Mouse (Mus musculus) cerebellum, postnatal 25 days (tissue): ENCODE measurements around the gene Tnfrsf9.

ENCODE experiments used
- DNase-seq, 2 experiments: peaks; one replicate each; pipeline ENCODE4 v3.0.0; 2021; ENCODE audit warnings: mixed read lengths in 2 of 2

Gene Tnfrsf9

DNA sequence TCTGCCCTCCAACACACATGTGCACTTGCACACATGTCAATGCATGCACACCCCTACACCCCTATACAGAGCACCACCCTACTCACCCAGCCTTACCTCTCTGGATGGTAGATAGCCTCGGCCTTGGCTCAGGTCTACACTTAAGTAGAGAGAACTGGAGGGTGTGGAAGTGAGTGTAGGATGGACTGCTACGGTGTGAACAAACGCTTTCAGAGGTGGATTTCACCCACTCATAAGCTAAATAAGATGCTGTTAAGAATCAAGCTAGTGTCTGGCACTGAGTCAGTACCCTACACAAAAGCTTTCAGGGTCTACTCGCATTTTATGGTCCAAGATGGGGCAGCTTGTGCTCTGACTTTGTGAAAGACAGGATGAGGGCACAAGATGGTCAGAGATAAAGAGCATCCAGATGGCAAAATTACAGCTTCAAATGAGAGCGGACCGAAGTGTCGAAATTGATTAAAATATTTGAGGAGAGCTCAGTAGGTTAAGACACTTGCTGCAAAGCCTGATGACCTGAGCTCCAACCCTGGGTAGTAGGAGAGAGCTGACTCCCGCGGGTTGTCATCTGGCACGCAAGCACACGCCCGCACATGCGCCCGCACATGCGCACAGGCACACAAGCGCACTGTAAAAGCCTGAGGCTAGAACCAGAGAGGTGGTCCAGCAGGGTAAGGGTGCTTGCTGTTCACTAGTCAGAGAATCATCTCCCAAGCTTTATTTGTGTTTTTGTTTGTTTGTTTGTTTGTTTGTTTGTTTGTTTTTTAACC is 23.1 kb downstream of the Tnfrsf9 start:
- DNase-seq: peak; percentile 63 to 79

DNA sequence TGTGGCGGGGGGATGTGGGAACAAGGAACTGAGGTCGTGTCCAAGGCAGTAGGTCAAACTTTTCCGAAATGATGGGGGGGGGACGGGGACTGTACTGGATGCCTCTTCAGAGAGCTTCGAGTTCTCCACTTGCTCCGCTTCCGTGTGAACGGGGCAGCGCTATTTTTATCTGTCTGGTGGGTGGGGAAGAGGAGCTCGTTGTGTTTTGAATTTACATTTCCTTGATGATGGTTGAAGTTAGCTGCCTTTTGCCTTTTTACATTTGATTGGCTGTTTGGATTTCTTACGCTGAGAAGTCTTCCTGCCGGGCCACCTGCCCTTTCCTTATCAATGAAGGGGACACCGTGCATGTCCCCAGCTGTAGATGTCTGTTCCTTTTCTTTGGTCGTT is 23.7 kb downstream of the Tnfrsf9 start:
- no peak for DNase-seq

DNA sequence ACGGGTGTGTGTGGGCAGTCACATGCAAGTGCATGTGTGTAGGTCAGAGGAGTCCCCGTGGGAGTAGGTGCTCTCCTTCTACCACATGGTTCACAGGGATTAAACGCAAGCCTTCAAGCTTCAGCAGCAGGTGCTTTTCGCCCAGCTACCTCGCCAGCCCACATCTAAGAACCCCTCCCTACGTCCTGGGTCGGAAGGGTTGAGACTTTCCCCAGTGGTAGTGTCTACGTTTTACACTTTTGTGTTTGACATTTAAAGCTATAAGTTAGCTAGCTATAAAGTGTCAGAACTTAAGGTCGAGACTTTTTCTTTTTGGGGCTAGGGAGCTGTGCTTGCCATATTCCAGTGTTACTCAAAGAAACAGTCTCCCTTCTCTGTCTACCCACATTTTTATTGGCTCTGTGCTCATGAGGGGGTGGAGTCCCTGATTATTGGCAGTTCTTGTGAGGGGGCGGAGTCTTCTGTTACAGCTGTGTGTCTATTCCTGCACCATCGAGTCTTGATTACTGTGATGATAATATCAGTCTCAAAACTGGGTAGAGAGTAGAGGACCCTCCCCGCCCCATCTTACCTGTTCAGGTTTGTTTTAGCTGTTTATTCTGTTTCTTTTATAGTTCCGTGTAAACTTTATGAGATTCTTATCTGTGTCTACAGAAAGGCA is 25.8 kb downstream of the Tnfrsf9 start:
- no peak for DNase-seq

DNA sequence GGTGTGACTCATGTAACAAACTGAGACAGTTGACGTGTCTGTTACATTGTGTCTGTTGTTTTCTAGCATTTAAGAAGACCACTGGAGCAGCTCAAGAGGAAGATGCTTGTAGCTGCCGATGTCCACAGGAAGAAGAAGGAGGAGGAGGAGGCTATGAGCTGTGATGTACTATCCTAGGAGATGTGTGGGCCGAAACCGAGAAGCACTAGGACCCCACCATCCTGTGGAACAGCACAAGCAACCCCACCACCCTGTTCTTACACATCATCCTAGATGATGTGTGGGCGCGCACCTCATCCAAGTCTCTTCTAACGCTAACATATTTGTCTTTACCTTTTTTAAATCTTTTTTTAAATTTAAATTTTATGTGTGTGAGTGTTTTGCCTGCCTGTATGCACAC is 30.3 kb downstream of the Tnfrsf9 start:
- DNase-seq: no peak

DNA sequence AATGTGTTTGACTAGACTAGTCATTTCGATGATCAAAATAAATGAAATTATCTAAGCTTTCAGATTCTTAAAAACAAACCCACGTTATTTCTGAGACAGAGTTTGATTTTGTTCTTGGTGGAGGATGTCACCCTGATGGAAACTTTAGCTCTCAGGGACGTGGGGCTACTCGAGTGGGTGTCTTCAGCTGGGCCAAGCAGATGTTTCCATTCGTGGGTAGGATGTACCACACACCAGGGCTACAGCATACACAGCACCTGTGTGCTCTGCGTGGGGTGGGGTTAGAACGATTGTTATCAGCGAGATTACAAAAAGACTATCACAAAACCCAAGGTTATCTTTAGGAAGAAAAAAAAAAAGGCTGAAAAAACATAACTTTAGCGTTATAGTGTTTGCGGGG is 36.6 kb downstream of the Tnfrsf9 start:
- no peak for DNase-seq

DNA sequence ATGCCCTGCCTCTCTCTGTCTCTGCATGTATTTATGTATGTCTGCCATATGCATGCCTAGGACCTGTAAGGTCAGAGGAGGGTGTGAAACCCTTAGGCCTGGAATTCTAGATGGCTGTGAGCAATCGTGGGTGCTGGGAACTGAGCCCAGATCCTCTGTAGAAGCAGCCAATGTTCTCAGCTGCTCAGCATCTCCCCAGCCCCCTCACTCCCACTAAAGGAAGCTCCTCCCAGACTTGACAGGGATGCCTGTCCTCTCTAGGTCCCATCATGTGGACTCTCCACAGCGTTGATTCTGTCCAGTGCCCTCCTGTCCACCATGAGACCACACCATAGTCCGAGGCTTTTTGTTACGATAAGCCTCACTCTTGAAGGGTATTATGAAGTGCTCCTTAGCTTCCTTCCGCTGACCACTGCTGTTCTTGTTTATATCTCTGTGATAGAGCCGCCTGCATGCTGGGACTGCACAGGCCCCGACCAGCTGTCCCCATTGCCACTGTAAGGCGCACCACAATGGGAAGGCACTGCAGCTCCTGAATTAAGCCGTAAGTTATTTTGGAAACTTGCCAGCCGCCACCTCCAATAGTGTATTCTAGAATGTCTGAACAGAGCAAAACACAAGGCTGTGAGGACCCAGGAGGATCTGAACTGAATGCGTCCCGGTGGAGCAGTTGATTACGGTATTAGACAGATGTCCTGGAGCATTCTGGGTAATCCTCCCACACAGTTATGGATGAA is 42.2 kb downstream of the Tnfrsf9 start:
- DNase-seq: peak in 1 of 2 experiments; percentile 16

DNA sequence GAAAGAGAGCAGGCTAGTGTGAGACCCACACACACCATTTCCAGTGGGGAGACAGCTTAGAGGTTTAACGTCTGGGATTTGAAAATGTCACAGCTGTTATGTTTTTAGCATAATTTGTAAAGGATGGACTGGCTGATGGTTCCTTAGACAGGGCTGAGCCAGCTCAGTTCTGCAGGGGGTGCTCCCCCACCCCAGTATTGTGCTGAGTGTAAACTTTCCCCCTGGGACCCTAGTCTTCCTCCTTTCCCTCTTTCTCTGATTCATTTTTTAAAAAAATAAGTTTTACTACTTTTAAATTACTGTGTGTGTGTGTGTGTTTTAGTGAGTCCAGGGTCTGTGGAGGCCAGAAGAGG is 42.7 kb downstream of the Tnfrsf9 start:
- DNase-seq: no peak

DNA sequence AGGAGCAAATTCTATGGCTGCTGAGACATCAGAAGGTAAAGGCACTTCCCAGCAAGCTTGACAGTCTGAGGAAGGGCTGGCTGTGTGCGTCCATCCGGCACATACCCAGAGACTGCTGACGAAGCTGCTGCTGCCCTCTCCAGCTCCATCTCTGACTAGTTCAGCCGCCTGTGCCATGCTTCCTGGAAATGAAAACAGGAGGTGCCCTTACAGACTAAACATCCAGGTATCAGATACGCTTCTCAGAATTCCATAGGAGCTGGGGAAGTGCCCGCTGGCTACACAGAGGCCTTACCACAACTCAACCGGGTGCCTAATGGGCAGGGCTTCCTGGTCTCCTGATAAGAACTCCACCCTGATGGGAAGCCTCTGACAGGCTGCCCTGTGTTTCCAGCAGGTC is 44.2 kb downstream of the Tnfrsf9 start:
- DNase-seq: no peak

DNA sequence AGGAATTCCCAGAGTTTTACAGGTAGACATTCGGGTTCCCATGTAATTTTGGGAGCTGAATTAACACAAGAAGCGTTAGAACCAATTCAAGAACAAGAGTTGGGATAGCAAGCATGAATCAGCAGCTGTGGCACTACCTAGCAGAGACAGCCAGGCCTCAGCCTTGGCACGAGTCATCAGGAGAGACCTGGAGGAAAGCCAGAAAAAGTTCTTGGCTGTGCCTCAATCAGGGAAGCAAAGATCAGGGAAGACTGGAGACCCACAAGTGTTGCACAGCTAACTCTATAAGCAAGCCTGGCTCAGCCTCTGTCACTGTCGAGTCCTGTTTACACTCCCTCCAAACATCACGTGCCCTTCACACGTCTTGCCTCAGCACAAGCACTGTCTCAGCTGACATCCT is 47.9 kb downstream of the Tnfrsf9 start:
- no peak for DNase-seq

DNA sequence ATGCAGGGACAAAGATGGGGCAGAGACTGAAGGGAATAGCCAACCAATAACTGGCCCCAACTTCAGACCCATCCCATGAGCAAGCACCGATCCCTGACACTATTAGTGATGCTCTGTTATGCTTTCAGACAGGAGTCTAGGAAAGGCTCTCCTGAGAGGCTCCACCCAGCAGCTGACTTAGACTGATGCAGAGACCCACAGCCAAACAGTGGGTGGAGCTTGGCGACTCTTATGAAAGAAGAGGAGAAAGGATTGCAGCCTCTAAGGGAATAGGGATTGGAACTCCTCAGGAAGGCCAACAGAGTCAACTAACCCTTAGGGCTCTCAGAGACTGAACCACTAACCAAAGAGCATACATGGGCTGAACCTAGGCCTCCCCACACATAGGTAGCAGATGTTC is 49.3 kb downstream of the Tnfrsf9 start:
- no peak for DNase-seq

DNA sequence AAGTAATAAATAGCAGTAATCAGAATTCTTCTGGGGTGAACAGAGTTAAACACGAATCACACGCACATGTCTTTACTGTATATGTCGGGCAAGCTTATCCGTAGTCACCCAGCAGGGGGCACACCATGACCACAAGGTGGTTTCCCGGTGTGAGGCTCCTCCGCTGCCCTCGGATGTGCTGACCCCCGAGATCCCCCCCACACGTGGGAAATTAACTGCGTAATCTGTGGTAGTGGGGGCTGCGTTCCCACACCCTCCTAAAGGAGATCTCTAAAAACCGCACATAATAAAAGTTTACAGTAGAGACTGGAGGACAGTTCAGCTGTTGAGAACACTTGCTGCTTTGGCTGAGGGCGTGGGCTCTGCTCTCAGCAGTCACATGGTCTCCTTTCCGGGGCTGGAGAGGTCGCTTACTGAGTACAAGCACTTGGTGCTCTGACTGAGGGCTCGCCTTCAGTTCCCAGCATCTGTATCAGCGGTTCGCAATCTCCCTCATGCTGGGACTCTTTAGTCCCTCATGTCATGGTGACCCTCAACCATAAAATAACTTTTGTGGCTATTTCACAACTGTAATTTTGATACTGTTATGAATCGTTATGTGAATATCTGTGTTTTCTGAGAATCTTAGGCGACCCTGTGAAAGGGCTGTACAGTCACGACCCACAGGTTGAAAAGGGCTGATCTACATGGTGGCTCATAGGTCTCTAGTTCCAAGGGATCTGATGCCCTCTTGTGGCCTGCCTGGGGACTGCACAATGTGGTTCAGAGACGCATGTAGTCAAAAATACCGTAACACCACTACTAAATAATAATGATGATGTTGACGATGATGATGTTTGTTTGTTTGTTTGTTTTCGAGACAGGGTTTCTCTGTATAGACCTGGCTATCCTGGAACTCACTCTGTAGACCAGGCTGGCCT is 50.5 kb downstream of the Tnfrsf9 start:
- peak; percentile 81 to 91 for DNase-seq

DNA sequence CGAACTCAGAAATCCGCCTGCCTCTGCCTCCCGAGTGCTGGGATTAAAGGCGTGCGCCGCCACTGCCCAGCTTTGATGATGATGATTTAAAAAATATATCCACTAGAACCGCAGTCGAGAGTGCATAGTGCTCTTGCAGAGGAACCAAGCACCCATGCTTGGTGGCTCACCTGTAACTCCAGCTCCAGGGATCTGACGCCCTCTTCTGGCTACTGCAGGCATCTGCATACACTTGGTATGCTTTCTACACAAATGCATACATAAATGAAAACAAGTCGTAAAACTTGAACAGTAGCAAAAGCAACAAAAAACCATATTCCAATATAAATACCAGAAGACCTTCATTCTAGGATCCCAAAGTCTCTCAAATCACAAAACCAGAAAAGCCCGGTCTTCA is 51.2 kb downstream of the Tnfrsf9 start:
- no peak for DNase-seq

DNA sequence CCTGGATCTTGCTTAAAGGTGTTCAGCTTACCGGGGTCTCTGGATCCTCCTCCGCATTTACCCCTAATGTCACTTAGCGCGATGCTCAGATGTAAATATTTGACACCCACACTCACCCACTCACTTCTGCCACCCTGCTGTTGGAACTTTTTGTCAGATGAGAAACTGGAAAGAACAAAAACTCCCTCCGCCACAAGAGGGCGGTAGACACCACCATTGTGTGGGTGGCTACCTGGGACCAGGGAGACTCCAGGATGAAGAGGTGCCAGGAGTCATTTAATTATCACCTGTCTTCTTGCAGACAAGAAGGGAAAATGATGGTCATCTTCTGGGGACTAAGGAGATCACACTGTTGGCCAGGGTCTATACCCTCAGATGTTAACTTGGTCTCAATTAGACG is 52.2 kb downstream of the Tnfrsf9 start:
- DNase-seq: peak; percentile 51 to 79

DNA sequence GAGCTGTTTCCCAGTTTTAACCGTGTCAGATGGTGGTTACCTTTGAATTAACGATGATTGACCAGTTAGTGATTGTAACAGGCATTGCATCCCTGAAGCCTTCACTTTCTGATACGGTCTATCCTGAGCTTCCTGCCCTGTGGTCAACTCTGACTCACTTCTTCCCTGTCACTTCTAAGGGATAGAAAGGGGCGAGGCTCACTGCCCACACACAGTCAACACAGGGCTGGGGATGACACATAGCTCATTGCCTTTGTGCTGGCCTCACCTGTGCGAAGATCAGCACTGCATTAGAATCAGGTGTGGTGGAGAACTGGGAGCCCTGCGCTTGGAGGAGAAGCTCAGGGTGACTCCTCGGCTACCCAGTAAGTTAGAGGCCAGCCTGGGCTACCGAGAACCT is 54.6 kb downstream of the Tnfrsf9 start:
- no peak for DNase-seq

DNA sequence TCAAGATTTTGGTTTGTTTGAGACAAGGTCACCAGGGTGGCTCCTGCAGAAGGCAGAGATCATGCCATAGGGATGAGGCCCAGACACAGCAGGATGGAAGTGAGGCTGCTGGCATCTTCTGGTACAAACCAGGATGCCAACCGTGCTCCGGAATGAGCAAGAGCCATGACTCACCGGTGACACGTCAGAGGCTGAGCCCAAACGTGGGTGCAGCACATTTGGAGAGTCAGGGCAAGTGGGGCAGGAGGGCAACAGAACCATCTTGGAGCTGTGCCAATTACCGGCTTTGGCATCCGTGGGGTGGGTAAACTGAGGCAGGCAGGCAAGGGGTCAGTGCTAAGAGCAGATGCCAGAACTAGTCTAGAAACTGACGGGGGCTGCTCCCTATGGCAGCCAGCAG is 58.9 kb downstream of the Tnfrsf9 start:
- peak in 1 of 2 experiments; percentile 9 for DNase-seq

DNA sequence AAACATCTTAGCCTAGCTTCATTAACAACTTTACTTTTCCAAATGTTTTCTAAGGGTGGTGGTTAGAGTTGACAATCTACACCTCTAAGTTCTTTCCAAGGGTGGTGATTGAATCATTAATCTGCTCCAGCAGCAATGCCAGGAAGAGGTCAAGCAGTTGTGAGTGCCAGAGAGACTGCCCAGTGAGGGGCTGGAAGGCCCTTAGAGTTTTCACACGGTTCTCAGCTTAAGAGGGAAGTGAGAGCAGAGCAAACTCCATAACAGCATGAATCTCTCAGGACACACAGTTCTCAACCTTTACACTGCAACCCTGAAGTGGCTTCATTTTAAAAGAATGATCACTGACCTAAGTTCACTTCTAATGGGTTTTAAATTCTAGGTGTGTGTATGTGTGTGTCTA is 60.8 kb downstream of the Tnfrsf9 start:
- DNase-seq: no peak

DNA sequence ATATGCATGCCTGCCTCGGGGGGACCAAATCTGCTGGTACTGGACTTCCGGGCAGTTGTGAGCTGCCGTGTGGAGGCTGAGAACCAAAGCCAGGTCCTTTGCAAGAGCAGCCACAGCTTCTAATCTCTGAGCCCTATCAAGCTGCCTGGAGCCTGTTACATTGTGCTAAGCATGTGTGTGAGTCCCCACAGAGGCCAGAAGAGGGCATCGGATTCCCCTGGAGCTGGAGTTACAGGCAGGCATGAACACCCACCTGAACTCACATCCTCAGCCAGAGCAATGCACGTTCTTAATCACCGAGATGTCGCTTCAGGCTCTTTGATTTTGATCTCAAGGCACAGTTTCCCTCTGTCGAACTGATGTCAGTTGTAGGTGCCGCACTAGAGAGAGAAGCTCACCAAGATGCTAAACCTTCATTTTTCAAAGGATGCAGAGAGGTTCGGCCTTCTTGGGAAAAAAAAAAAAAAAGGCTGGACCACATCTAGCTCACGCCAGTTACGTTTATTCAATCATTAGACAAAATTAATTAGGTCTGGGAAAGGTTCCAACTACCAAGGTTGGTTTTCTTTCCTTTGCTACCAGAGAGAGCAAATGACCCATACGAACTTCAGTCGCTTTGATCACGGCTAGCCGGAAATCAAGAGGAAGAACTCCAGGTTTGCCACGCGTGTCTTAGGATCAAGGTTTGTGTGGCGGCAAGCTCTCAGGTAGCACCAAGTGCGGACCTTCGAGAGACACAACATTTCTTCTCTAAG is 64.0 kb downstream of the Tnfrsf9 start:
- no peak for DNase-seq

DNA sequence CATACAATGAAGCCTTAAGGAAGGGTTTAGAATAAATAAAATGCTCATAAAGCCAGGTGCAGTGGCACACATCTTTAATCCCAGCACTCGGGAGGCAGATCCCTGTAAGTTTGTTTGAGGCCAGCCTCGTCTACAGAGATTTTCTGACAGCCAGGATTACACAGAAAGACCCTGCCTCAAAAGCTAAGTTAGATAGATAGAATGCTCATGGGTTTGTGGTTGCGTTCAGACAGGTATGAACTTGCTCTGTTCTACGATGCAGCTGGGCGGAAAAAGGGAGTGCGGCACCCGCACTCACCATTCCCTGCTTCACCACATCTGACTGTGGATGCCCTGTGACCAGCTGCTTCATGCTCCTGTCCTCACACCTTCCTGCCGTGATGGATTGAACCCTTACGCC is 65.1 kb downstream of the Tnfrsf9 start:
- DNase-seq: no peak

DNA sequence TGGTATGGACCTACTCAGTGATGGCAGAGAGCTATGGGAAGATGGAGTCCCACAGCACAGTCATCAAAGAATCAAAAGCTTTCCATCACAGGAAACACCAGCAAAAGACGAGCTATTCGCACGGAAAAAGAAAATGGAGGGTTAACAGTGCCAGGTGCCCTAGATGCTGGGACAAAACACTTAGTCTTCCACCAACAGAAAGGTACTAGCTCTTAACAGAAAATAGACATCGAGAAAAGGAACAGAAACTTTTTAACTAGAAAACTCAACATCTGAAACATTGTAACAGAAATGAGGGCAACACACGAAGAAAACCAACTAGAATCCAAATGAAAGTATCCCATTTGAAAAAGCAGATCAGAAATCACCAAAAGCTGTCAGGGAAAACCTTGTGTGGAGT is 65.8 kb downstream of the Tnfrsf9 start:
- no peak for DNase-seq

DNA sequence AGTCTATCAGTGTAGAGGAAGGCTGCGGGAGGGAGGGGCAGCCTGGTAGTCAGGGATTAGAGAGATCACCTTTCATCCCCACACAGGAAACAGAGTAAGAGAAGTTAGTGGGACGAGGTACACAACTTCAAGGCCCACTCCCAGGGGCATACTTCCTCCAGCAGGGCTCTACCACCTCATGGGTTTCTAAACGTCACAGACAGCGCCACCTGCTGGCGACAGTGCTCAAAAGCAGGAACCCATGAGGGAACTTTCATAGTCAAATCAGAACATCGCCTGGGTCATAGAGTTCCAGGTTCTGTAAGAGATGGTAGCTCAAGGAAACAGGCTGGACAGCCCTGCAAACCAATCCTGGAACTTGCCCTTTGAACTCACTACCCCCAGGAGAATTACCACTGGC is 75.8 kb downstream of the Tnfrsf9 start:
- DNase-seq: peak in 1 of 2 experiments; percentile 15
